Mouse (Mus musculus) erythroblast, adult 5-6 weeks (primary cell): Measurements from ENCODE around the gene Selenon. TPM values are rescaled to one million over a fixed set of nuclear protein-coding genes. Genes with fewer than 3 reads are reported as not detected.

Source experiments
- ATAC-seq: replicated peaks from 2 replicates; pipeline ENCODE4 v1.8.0; 2016; ENCODE audit warnings: moderate number of reproducible peaks, mild to moderate bottlenecking, moderate TSS enrichment, inconsistent platforms; ENCODE audit not compliant: poor library complexity, low FRiP score, severe bottlenecking
- total RNA-seq, 2 experiments: library from RNA; stranded (forward) in 1 of 2; stranded (reverse) in 1 of 2; fragments of 150-400 nt in 1 of 2; fragments of 200-764, 138-1000 nt in 1 of 2; gene quantifications; 2 replicates each; pipeline versions ENCODE4 v1.2.3 to v1.2.4; 2015 to 2017; ENCODE audit warnings: low replicate concordance in 2 of 2

Selenon gene
- total RNA-seq, 2 experiments from 2014 or later, result 2.9 to 6.3 TPM

DNA sequence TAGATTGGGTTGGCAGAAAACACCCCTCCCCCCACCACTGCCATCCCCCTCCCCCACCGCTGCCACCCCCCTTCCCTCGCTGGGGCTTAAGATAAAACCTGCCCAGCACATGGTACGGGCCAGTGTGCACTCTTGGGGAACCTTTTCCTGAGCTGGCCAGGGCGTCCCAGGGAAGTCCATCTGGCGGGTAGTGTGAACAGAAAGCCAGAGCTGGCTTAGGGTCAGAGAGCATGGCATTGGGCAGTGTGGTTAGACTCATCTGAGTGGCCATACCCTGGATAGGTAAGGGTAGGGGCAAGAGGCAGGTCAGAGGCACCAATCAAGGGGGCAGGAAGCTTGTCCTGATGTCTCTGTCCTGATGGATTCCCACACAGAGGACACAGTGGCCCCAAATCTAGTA lies 27.7 kb upstream of the Selenon start:
- ATAC-seq, result no peak

DNA sequence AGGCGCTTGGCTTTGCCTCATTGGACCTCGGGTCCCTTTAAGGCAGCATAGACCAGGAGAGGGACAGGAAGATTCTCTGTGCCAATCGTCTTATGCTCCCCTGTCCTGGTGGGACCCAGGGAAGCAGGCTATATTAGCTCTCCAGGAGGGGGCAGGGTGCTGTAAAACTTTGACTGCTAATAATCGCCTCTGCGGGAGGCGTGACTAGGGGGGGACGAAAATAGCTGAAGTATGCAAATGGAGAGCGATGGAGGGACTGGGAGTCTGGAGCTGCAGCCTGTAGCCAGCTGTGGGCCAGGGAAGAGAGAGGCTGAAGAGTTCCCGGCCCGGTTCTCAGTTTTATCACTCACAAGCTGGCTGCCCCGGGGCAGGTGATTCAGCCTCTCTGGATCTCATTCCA lies 27.2 kb upstream of the Selenon start:
- no peak for ATAC-seq

DNA sequence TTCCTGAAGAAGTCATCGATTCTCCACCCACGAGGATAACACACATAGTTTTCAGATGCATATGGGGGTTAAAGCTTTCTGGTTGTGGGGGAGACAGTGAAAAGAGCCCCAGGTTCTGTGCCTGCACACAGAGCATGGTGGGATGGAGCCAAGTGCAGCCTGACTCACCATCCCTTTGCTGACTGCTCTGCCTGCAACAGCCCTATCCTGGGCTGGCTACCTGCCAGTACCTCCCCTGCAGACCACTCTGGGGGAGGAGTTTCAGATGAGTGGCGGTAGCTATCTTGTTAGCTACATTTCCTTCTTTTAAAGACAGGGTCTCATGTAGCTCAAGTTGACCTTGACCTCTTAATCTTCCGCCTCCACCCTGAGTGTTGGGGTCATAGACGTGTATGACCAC lies 26.4 kb upstream of the Selenon start:
- no peak for ATAC-seq

DNA sequence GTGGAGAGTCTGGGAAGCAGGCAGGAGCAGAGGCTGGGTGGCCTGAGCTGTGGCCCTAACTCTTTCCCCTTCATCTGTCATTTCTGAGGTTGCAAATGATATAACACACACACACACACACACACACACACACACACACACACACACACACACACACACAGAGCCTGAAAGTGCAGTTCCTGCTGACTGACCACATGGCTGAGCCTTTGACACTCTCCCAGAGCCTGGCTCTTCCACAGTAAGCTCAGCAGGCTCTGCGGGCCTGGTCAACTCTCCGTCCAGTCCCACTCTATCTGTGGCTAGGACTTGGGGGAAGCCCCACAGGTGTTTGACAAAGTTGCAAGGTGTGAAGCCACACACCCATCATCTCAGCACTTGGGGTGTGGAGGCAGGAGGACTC lies 25.3 kb upstream of the Selenon start:
- ATAC-seq, result no peak

DNA sequence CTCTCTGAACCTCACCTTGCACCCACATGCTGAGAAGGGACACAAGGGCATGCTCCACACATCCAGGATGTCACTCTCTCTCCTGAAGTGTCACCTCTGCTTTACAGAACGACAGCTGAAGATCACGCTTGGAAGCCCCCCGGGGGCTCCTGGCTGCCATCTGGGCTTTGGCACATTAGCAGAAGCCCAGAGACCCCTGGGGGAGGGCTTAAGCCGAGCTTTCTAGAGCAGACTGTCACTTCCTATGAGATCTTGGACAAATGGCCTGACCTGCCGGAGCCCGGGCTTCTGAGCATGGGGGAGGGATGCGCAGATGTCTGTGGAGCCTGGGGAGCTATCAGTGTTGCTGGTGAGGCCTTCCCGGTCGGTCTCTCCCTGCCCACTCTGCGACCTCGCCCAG lies 23.5 kb upstream of the Selenon start:
- no peak for ATAC-seq

DNA sequence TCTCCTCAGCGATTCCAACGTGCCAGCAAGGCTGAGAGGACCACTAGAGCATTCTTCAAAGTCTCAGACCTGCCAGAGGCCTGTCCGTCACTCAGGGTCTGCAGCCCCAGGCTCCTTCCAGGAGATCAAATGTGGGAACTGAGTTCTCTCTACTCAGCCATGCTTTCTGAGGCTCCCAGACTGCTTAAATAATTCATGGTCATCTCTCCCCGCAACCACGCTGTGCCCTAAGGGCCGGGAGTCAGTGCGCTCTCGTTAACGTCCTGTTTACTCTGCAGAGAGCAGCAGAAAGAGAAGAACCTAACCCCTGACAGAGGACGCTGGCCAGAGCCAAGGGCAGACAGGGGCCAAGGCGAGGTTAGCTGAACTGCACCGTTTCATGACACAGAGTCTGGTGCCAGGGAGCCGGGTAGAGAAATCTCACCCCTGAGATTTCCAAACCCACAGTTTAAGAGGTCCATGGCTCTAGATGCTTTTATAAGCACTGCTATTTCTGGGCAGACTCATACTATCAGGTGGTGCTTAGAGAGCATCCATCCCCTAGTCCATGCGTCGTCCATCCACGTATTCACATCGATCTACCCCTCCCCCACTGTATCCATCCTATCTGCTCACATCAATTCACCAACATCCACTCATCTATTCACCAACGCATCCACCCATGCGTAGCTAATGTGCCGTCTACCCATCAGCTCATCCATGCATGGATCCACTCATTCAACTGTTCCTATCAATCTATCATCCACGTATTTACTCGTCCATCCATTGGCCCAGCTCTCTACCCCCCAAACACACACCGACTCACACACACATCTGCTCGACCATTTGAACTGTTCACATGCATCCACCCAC lies 20.7 kb upstream of the Selenon start:
- ATAC-seq, result no peak

DNA sequence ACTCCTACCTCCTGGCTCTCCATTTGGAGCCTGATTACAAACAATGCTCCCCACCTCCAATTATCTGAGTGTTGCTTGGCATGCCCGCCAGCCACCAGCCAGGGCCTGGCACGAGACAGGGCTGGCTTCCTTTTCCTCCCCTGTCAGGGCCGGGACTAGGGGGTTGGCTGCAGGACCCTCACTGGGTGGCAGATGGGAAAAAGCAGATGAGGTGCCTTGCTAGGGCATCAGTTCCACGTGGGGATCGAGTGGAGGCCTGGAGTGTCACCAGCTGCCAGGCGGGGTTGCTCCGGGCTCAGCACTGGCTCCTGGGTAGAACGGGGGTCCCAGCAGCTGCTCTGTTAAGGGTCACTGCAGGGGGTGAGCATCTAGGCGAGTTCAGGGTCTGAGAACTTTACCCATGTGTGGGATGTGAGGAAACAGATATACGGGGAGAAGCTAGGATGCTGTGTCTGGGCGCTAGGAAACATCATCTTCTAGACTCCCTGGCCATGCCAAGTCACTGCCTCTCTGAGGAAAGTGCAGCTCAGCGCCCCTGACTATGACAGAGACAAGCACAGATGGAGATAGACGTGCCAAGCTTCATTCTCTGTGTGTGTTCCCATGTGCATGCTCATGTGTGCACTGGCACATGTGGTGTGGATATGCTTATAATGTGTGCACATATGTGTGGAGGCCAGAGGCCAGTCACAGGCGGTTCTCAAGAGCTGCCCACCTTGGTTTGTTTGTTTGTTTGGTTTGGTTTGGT lies 18.9 kb upstream of the Selenon start:
- no peak for ATAC-seq

DNA sequence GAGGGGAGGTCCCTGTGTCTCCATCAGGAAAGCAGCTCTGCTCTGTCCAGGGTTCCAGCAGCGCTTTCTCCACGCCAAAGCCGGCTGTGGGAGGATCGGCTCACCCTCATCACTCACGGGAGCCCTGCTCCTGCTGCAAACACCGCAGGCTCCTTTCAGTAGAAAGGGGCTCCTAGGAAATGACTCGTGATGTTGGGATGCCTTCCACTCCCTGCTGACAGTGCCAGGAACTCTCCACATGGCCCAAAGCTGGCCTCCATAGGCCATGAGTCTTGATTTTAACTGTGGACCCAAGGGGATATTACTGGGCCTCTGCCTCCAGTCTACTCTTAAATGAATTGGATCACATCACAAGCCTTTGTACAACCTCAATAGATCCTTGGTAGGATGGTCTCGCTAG lies 17.9 kb upstream of the Selenon start:
- ATAC-seq, result no peak

DNA sequence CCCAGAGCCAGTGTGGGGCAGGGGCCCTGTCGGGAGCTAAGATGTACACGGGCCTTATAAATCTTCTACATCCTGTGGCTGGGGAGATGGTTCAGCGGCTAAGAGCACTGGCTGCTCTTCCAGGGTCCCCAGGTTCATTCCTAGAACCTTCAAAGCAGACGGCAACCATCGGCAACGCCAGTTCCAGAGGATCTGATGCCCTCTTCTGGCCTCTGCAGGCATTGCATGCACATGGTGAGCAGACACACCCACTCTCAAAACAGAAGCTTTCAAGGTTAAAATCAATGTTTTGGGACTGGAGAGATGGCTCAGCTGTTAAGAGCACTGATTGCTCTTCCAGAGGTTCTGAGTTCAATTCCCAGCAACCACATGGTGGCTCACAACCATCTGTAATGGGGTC lies 17.2 kb upstream of the Selenon start:
- no peak for ATAC-seq

DNA sequence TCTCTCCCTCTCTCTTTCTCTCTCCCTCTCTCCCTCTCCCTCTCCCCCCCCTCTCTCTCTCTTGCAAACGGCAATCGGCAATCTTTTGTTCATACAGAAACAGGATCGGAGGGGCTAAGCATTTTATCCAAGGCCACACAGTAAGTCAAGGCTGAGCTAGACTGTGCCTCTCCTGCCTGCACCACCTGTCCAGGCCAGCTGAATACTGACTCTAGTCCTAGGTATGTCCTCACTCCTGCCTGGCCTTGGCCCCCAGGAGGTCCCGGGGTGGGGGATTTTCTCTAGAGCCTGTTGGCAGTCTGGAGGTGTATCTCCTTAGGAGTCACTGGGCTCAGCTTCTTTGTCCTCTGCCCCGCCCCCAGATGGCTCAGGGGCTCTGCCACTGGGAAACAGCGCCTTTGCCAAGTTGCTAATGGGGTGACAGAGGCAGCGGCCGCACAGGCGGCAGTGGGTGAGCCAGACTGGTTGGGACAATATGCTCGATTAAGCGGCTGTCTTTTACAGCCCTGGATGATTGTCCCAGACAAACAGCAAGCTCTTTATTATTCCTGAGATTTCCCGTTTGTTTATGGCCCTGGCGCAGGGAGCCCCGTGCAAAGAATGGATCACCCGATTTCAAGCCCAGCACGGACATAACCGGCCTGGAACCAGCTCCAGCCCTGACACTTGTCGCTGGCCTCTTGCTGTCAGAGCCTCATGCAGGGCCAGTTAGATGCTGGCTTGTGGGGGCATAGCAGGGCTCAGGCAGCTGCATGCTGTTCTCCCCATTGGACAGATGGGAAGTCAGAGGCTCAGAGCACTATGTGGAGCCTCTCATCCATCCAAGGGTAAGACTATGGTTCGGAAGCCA lies 15.6 kb upstream of the Selenon start:
- ATAC-seq, result no peak

DNA sequence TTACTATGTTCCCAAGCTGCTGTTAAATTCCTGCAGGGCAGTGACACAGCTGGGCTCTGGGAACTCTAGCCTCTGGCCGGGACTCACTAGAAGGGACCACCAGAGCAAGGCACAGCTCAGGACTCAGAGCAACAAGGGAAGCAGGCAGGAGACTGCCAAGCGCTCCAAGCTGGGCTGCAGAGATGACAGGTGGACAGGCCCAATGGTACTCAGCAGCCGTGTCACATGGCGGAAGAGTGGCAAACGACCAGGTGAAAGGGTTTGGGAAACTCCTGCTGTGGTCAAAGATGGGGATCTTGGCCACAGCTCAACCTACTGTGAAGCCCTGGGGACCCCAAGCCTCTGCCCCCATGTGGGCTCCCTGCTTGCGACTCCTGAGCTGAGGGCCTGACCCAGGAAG lies 12.1 kb upstream of the Selenon start:
- ATAC-seq, result no peak

DNA sequence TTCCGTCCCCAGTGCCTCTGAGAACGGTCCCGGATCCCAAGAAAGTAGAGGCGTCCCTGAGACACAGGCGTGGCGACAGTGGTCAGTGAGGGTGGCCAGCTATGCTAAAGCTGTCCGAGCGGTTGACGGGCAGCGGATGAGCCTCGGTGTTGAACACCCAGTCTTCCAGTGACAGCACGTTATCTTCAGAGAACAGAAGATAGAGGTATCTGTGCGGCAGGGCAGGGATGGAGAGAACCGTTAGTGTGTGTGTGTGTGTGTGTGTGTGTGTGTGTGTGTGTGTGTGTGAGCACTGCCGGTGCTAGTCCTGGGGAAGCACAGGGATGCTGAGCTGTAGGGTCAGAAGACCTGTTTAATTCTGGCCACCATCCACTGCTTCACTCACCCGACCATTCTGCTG lies 11.7 kb upstream of the Selenon start:
- ATAC-seq, result no peak

DNA sequence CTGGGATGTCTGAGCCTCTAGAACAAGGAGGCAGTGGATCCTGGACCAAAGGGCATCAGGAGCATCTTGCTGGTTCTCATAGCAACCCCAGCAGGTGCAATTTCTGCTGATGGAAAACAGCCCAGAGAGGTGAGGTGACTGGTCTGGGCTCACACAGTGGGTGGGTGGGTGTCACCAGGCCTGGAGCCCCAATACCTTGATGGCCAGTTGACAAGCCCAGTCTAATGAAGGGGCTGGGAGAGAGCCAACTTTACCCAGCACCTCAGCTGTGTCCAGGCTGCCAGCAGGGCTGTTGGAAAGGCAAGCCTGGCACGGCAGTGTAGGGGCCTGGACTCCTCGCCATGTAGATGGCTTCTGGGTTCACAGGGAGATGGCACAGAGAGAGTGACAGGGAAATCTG lies 10.0 kb upstream of the Selenon start:
- no peak for ATAC-seq

DNA sequence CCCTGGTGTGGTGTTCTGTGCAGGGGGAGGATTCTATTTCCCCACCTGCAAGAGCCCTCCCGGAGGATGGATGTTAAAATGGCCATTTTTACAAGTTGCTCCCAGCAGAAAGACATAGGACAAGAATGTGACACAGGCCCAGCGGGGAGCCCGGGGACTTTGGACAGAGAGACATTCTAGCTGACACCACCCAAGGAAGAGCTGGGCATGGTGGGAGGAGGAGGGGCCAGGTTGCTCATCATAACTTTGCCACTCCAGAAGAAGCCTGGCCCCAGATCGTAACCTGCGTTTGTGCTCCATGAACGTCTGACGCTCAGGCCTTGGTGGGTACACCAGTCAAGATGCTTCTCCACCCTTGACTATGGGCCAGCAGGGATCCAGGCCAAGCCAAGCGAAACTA lies 8.7 kb upstream of the Selenon start:
- no peak for ATAC-seq

DNA sequence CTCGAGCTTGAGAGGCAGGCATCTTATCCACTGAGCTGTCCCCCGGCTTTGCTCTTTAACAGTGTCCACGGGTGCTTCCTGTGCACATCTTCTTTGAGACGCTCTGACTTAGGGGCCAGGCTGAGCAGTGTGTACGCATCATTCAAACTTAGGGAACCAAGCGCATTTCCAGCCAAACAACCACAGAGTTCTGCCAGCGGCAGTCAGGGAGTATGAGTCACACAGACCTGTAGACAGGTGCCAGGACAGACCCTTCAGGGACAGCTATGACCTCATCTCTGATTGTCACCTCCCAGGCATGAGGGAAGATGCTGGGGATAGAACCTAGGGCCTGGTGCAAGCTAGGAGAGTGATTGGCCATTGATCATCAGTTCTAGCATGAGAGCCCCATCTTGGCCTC lies 7.2 kb upstream of the Selenon start:
- no peak for ATAC-seq

DNA sequence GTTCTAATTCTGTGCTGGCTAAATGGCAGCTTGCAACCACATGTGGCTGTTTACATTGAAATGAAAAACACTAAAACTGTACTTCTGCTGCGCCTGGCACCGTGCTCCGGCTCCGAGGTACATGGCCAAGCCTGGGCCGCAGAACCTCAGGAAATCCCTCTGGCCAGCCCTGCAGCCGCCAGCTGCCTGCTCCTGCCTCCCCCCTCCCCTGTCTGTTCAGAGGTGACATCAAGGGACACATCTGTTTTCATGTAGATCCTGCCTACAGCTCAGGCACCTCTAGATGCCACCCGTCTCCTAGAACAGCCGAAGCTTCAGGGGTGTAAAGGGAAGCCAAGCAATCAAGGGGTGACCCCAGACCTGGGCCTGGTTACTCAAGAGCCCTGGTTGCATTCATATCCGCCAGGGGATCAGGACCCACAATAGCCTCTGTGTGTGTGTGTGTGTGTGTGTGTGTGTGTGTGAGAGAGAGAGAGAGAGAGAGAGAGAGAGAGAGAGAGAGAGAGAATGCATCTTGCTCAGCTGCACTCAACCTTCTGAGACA lies 6.7 kb upstream of the Selenon start:
- no peak for ATAC-seq

DNA sequence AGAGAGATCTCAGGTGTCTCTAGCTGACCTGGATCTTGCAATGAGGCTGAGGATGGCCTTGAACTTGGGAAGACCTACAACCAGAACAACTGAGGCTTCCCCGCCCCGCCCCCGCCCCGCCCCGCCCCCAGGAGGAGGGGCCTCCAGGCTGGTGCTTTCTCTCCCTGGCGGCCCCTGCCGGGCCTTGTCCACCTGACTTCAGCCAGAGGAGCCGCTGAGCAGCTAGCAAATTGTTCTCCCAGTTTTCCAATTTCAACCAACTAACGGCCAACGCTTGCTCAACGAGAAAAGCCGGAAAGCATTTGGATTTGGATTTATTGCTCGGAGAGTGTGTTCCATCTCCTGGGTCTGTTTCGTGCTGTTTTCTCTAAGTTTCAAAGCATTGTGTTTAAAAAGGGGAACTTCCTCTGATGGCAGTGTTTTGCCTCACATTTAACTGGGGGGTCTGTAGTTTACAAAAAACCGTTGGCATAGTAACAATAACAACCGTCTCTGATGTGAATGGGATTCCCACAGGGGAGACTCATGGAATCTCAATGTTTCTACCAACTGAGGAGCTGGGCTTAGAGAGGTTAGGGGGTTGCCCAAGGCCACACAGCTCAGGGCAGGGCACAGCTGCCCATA lies 5.8 kb upstream of the Selenon start:
- ATAC-seq, result no peak

DNA sequence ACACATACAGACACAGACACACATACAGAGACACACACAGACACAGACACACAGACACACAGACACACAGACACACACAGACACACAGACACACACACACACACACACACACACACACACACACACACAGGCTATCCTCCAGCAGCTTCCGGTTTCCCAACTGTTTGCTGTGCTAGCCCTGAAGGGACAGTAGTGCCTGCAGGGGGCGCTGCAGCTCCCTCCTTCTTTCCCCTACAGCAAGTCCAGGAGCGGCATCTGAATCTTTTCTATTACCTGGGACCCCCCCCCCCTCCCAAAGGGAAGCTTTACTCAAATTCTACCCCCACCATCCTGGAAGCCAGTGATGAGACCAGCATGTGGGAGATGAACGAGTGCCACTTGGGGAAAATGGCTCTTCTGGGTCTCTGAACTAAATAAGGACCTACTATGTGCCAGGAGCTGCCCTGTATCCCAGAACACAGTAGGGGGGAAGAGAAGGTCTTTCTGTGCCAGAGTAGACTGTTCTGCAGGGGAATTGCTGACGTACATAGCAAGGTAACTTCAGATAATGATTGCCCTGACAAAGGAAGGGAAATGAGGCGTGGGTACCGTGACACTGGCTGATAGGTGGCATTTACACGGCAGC lies 4.1 kb upstream of the Selenon start:
- ATAC-seq, result no peak

DNA sequence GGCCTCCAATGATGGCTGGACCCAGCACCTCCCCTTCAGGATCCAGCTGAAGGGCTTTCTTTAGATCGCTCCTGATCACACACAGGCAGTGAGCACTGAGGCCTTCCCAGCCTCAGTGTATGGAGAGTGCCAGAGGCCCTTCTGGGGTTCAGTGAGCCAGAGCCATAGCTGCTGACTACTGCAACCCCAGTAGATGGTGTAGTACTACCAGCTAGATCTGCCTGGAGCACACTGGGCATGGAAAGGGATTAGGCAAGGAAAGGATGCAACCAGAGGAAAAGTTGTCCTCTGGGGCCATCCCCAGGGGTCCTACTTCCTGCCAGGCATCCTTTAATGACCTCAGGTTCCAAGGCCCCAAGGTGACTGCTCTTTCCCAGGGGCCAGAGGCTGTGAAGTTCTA lies 1.7 kb upstream of the Selenon start:
- ATAC-seq, result no peak
